Mouse (Mus musculus) kidney, postnatal 14 days (tissue): ENCODE data around the gene Cers5.
"Not testable (repeated sequence)": the region's sequence is repeated elsewhere in the genome, so short reads cannot be mapped to it uniquely, and the experiment has no call there.

Experiments used
- DNase-seq: peaks from one replicate; pipeline ENCODE4 v3.0.0; 2022; ENCODE audit warnings: mixed read lengths

Gene Cers5

GRCm38 (mm10) chr15:99787625-99788120, 15.0 kb upstream of the Cers5 start:
- DNase-seq: peak; percentile 53

GRCm38 (mm10) chr15:99778677-99779335, 6.1 kb upstream of the Cers5 start:
- no peak for DNase-seq

GRCm38 (mm10) chr15:99778148-99778547, 5.5 kb upstream of the Cers5 start:
- peak; percentile 47 for DNase-seq

GRCm38 (mm10) chr15:99772925-99773324, 240 bp upstream of the Cers5 start:
- DNase-seq: no peak

GRCm38 (mm10) chr15:99772277-99772880, 306 bp downstream of the Cers5 start:
- DNase-seq: peak; percentile 94

GRCm38 (mm10) chr15:99771601-99772276, 946 bp downstream of the Cers5 start:
- no peak for DNase-seq

- DNase-seq: no peak
Observed at GRCm38 (mm10) chr15:99771004-99771500, 1.6 kb downstream of the Cers5 start.

GRCm38 (mm10) chr15:99768761-99769160, 3.9 kb downstream of the Cers5 start:
- peak; percentile 25 for DNase-seq

- no peak for DNase-seq
Observed at GRCm38 (mm10) chr15:99767467-99767866, 5.2 kb downstream of the Cers5 start.

- DNase-seq: no peak
Observed at GRCm38 (mm10) chr15:99754204-99754603, 18.5 kb downstream of the Cers5 start.

GRCm38 (mm10) chr15:99740229-99740628, 32.5 kb downstream of the Cers5 start:
- DNase-seq: no peak

GRCm38 (mm10) chr15:99736675-99737074, 36.0 kb downstream of the Cers5 start:
- no peak for DNase-seq

- peak; percentile 100 for DNase-seq
Observed at GRCm38 (mm10) chr15:99735631-99736030, 37.1 kb downstream of the Cers5 start.

- no peak for DNase-seq
Observed at GRCm38 (mm10) chr15:99733186-99733585, 39.5 kb downstream of the Cers5 start.

- no peak for DNase-seq
Observed at GRCm38 (mm10) chr15:99731678-99732077, 41.0 kb downstream of the Cers5 start.

- no peak for DNase-seq
Observed at GRCm38 (mm10) chr15:99731167-99731566, 41.5 kb downstream of the Cers5 start.

GRCm38 (mm10) chr15:99729056-99729783, 43.5 kb downstream of the Cers5 start:
- no peak for DNase-seq

GRCm38 (mm10) chr15:99728211-99728610, 44.5 kb downstream of the Cers5 start:
- DNase-seq: no peak

GRCm38 (mm10) chr15:99727525-99727924, 45.2 kb downstream of the Cers5 start:
- no peak for DNase-seq

GRCm38 (mm10) chr15:99727039-99727438, 45.6 kb downstream of the Cers5 start:
- DNase-seq: not testable (repeated sequence)

GRCm38 (mm10) chr15:99726549-99726948, 46.1 kb downstream of the Cers5 start:
- no peak for DNase-seq

GRCm38 (mm10) chr15:99725341-99726155, 47.1 kb downstream of the Cers5 start, which contains the start of gene Cox14:
Gene Cox14 (plus strand): TSS chr15:99725618.
- DNase-seq: peak; percentile 97
